Mouse (Mus musculus) lung, embryonic 16.5 days (tissue): ENCODE measurements around the gene Usp31. TPM values are rescaled to one million over a fixed set of nuclear protein-coding genes. Genes with fewer than 3 reads are reported as not detected.

ENCODE experiments used
- polyA plus RNA-seq: library from polyadenylated mRNA; unstranded; fragments of >200 nt; fragmentation: Nextera tagmentation; extraction: Ambion mirVana; gene quantifications from 2 replicates; pipeline ENCODE4 v1.2.1, GENCODE M21; 2015

The Usp31 gene
- polyA plus RNA-seq, 1 experiment from 2014 or later, result 1.7 TPM

Other genes with a start within 250 kb of the Usp31 start
- gene Scnn1g, start 27.2 kb upstream of the Usp31 start, polyA plus RNA-seq, result 11.5 and 13.9 TPM in 2 replicates
- 7.1 and 7.4 TPM in 2 replicates for gene Scnn1b, start 157.8 kb upstream of the Usp31 start, polyA plus RNA-seq